Mouse (Mus musculus) olfactory bulb, adult 2 months (tissue): ENCODE data around the gene Sypl.

Source experiments
- CTCF ChIP-seq: fragments of 200-500 bp; IDR thresholded peaks from 2 replicates; pipeline ENCODE4 v1.5.1; 2012; ENCODE audit warnings: low read depth, mild to moderate bottlenecking, low read length, moderate library complexity; ENCODE audit not compliant: insufficient read depth
- POLR2A ChIP-seq: fragments of 200-500 bp; IDR thresholded peaks from 2 replicates; pipeline ENCODE4 v1.6.1; 2012; ENCODE audit warnings: mild to moderate bottlenecking, low read depth, low read length, moderate library complexity; ENCODE audit not compliant: insufficient read depth

- no peak for TF ChIP-seq CTCF
- TF ChIP-seq POLR2A = no peak
Observed at GRCm38 (mm10) chr12:32953066-32953465, 625 bp upstream of the Sypl start.
